Mouse (Mus musculus) erythroblast, embryonic 14.5 days (primary cell): Measurements from ENCODE around the gene Isoc2b. TPM values are rescaled to one million over a fixed set of nuclear protein-coding genes. Genes with fewer than 3 reads are reported as not detected.
"Not testable (repeated sequence)": the region's sequence is repeated elsewhere in the genome, so short reads cannot be mapped to it uniquely, and the experiment has no call there.

Experiments used
- H3K27me3 ChIP-seq: 2 replicates; pipeline ENCODE4 v1.6.1; 2012; ENCODE audit warnings: inconsistent platforms; ENCODE audit not compliant: control insufficient read depth
- H3K36me3 ChIP-seq: 2 replicates; pipeline ENCODE4 v1.6.1; 2012; ENCODE audit warnings: mild to moderate bottlenecking, inconsistent platforms; ENCODE audit not compliant: control insufficient read depth
- H3K4me1 ChIP-seq: 2 replicates; pipeline ENCODE4 v1.6.1; 2012; ENCODE audit warnings: inconsistent platforms; ENCODE audit not compliant: control insufficient read depth
- H3K4me3 ChIP-seq: replicated peaks from 2 replicates; pipeline ENCODE3; 2012; ENCODE audit warnings: moderate library complexity, mild to moderate bottlenecking, inconsistent platforms
- H3K9me3 ChIP-seq: 2 replicates; pipeline ENCODE4 v1.6.1; 2012; ENCODE audit warnings: low read length, inconsistent platforms, mixed read lengths; ENCODE audit not compliant: control insufficient read depth
- GATA1 ChIP-seq: IDR thresholded peaks from 2 replicates; pipeline ENCODE4 v1.6.1; 2012; ENCODE audit warnings: low read length, inconsistent platforms, mixed read lengths
- TAL1 ChIP-seq: IDR thresholded peaks from 3 replicates; pipeline ENCODE4 v1.6.1; 2012; ENCODE audit warnings: low read length, inconsistent platforms, mixed read lengths
- polyA plus RNA-seq: library from polyadenylated mRNA; stranded (reverse); fragments of >175 nt; gene quantifications from 2 replicates; pipeline ENCODE4 v1.2.3, GENCODE M21; 2012

Gene Isoc2b
- polyA plus RNA-seq, 1 experiment: not detected

GRCm38 (mm10) chr7:4821690-4822089, 48.4 kb downstream of the Isoc2b start:
- peaks cover 3% of the 10 kb centered on the region for H3K4me1 ChIP-seq
- no peak overlapping the region for H3K4me3 ChIP-seq
- no peaks in the 10 kb centered on the region for H3K36me3 ChIP-seq
- peaks cover 2% of the 10 kb centered on the region; the same call in 1 of the 2 replicates for H3K27me3 ChIP-seq
- no peak for TF ChIP-seq GATA1
- TF ChIP-seq TAL1: no peak
- no peaks in the 10 kb centered on the region for H3K9me3 ChIP-seq

DNA sequence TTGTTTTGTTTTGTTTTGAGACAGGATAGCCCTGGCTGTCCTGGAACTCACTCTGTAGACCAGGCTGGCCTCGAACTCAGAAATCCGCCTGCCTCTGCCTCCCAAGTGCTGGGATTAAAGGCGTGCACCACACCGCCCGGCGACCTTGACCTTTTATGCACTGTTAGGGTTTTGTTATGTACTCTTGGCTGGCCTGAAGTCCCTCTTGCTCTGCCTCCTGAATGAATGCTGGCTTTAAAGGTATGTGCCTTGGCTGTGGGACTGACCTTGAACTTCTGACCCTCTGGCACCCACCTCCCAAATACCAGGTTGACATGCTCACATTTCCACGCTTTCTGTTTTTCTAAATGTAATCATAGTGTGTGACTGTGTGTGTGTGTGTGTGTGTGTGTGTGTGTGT, 49.1 kb downstream of the Isoc2b start:
- H3K4me1 ChIP-seq, H3K4me3 ChIP-seq, H3K36me3 ChIP-seq, H3K27me3 ChIP-seq, H3K9me3 ChIP-seq: not testable (repeated sequence)

- H3K36me3 ChIP-seq: peaks cover 16% of the 10 kb centered on the region
These were observed 53.5 kb downstream of the Isoc2b start for GRCm38 (mm10) chr7:4816559-4816958.

GRCm38 (mm10) chr7:4813105-4813791, 56.8 kb downstream of the Isoc2b start:
- Histone ChIP-seq H3K9me3 (peaks cover 12% of the 10 kb centered on the region), H3K27me3 (no peaks in the 10 kb centered on the region), H3K4me1 (peaks cover 34% of the 10 kb centered on the region), H3K36me3 (peaks cover 50% of the 10 kb centered on the region), H3K4me3 (peak overlapping the region; percentile 100)
- TF ChIP-seq GATA1 (no peak), TAL1 (no peak)

More at GRCm38 (mm10) chr7:4816559-4816958, 53.5 kb downstream of the Isoc2b start:
- Histone ChIP-seq H3K27me3 (peaks cover 2% of the 10 kb centered on the region; the same call in 1 of the 2 replicates), H3K9me3 (peaks cover 12% of the 10 kb centered on the region), H3K4me1 (peaks cover 6% of the 10 kb centered on the region), H3K4me3 (no peak overlapping the region)
- TF ChIP-seq GATA1: no peak
- TF ChIP-seq TAL1: no peak

DNA sequence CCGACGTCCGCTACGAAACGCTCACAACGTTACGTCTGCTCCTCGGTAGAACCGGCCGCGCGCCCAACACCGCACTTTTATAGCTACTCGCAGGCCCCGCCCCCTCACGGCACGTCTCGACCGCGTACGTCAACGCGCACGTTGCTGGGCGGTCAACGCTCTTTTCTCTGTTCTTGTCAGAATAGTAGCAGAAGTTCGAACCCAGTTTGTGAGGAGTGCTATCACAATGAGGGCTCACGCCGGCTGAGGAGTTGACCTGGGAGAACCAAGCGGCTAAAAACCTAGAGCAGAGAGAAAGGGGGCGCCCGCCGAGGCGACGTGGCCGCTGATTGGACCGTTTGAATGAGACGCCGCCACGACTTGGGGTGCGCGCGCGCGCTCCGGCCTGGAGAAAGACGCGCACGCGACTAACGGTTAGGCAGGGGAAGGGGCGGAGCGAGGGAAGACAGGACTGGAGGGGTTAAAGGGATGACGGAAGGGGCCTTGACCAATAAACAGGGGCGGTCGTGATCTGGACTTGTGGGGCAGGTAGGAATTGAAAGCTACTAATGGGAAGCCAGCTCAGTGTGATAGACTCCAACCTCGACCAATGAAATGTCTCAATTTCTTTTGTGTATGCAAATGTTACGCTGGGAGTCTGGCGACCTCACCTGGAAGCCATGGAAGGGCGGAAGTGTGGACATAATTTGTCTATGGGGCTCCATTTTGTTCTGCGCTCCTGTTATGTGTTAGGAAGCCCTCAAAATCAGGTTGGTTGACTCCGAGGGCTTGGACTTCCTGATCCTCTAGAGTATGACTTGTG, 57.6 kb downstream of the Isoc2b start, which contains the start of gene Ube2s:
Gene Ube2s (minus strand): TSS at position 288 of the 802 bp plus-strand sequence.
- TF ChIP-seq TAL1: no peak
- peaks cover 12% of the 10 kb centered on the region for H3K9me3 ChIP-seq
- peaks cover 54% of the 10 kb centered on the region for H3K36me3 ChIP-seq
- peaks cover 37% of the 10 kb centered on the region for H3K4me1 ChIP-seq
- no peaks in the 10 kb centered on the region for H3K27me3 ChIP-seq
- H3K4me3 ChIP-seq: peak within 1 kb of the TSS; percentile 100

GRCm38 (mm10) chr7:4811842-4812302, 58.2 kb downstream of the Isoc2b start:
- TF ChIP-seq GATA1 (no peak), TAL1 (no peak)
- Histone ChIP-seq H3K36me3 (peaks cover 60% of the 10 kb centered on the region), H3K4me1 (peaks cover 42% of the 10 kb centered on the region), H3K9me3 (peaks cover 12% of the 10 kb centered on the region), H3K27me3 (no peaks in the 10 kb centered on the region), H3K4me3 (peak overlapping the region; percentile 100)

GRCm38 (mm10) chr7:4811131-4811530, 58.9 kb downstream of the Isoc2b start:
- Histone ChIP-seq H3K9me3 (peaks cover 12% of the 10 kb centered on the region), H3K36me3 (peaks cover 68% of the 10 kb centered on the region), H3K4me1 (peaks cover 47% of the 10 kb centered on the region), H3K4me3 (peak overlapping the region; percentile 100)
- H3K27me3 ChIP-seq: not testable (repeated sequence)

GRCm38 (mm10) chr7:4806716-4807115, 63.3 kb downstream of the Isoc2b start:
- peaks cover 97% of the 10 kb centered on the region for H3K36me3 ChIP-seq

GRCm38 (mm10) chr7:4802247-4802646, 67.8 kb downstream of the Isoc2b start:
- TF ChIP-seq TAL1 (no peak), GATA1 (no peak)
- Histone ChIP-seq H3K9me3 (no peaks in the 10 kb centered on the region), H3K4me3 (no peak overlapping the region), H3K36me3 (peaks cover 84% of the 10 kb centered on the region), H3K27me3 (no peaks in the 10 kb centered on the region), H3K4me1 (peaks cover 8% of the 10 kb centered on the region)

More at GRCm38 (mm10) chr7:4806716-4807115, 63.3 kb downstream of the Isoc2b start:
- peaks cover 41% of the 10 kb centered on the region for H3K4me1 ChIP-seq
- H3K4me3 ChIP-seq: no peak overlapping the region
- no peaks in the 10 kb centered on the region for H3K9me3 ChIP-seq
- no peak for TF ChIP-seq TAL1
- no peak for TF ChIP-seq GATA1
- no peaks in the 10 kb centered on the region for H3K27me3 ChIP-seq
